Mouse (Mus musculus): ENCODE measurements around the gene Hat1. TPM values are rescaled to one million over a fixed set of nuclear protein-coding genes. Genes with fewer than 3 reads are reported as not detected.
A peak's percentile ranks its signal among the peaks of the same experiment; 100 is the strongest.

The Hat1 gene
- polyA plus RNA-seq, 1 experiment from 2014 or later = 49.9 TPM

- TF ChIP-seq CTCF (IDR thresholded peaks at IDR 0.05; ENCODE audit: low read depth) (no peak), EP300 (optimal IDR thresholded peaks at IDR 0.05) (no peak)
- no peak overlapping the region for H3K9ac ChIP-seq (ENCODE audit: low read length)
- H3K4me2 ChIP-seq (replicated peaks; ENCODE audit: low read depth) = no peak overlapping the region
- no peak overlapping the region for H3K4me3 ChIP-seq (ENCODE audit: low read depth, low read length)
- WGBS = 92% methylated on average over 3 of the region's 4 CpGs
- H3K9me3 ChIP-seq (ENCODE audit: control insufficient read depth, low read length) = no peaks in the 10 kb centered on the region
- H3K27me3 ChIP-seq (ENCODE audit: control insufficient read depth, insufficient read depth, low read length) = no peaks in the 10 kb centered on the region
- H3K36me3 ChIP-seq (ENCODE audit: control insufficient read depth, insufficient read depth, low read length) = 0 out of 2 replicates have a peak, but pooled peaks cover 2% of the 10 kb centered on the region
- no peak for DNase-seq (ENCODE audit: low spot score)
- no peak for ATAC-seq (ENCODE audit: low FRiP score, low TSS enrichment)
- H3K27ac ChIP-seq (replicated peaks) = no peak overlapping the region
- no peaks in the 10 kb centered on the region for H3K4me1 ChIP-seq (replicated peaks; ENCODE audit: control insufficient read depth, insufficient read depth)
Measured at GRCm38 (mm10) chr2:71435440-71435839, 46.7 kb downstream of the Hat1 start.

GRCm38 (mm10) chr2:71443376-71443775, 54.6 kb downstream of the Hat1 start:
- no peaks in the 10 kb centered on the region for H3K9me3 ChIP-seq (ENCODE audit: control insufficient read depth, low read length)
- no peaks in the 10 kb centered on the region for H3K27me3 ChIP-seq (ENCODE audit: control insufficient read depth, insufficient read depth, low read length)
- H3K27ac ChIP-seq (replicated peaks) = no peak overlapping the region
- WGBS = 32% methylated on average over 2 of the region's 2 CpGs
- no peak for ATAC-seq (ENCODE audit: low FRiP score, low TSS enrichment)
- no peak overlapping the region for H3K9ac ChIP-seq (ENCODE audit: low read length)
- TF ChIP-seq CTCF (IDR thresholded peaks at IDR 0.05; ENCODE audit: low read depth) (no peak), EP300 (optimal IDR thresholded peaks at IDR 0.05) (no peak)
- no peaks in the 10 kb centered on the region for H3K4me1 ChIP-seq (replicated peaks; ENCODE audit: control insufficient read depth, insufficient read depth)
- H3K36me3 ChIP-seq (ENCODE audit: control insufficient read depth, insufficient read depth, low read length) = 0 out of 2 replicates have a peak, but pooled peaks cover 2% of the 10 kb centered on the region
- no peak overlapping the region for H3K4me3 ChIP-seq (ENCODE audit: low read depth, low read length)
- DNase-seq (ENCODE audit: low spot score) = no peak
- no peak overlapping the region for H3K4me2 ChIP-seq (replicated peaks; ENCODE audit: low read depth)

GRCm38 (mm10) chr2:71445536-71446196, 56.9 kb downstream of the Hat1 start:
- WGBS = 57% methylated on average over 17 of the region's 17 CpGs

GRCm38 (mm10) chr2:71449604-71450003, 60.8 kb downstream of the Hat1 start:
- 18% methylated on average over 2 of the region's 2 CpGs for WGBS
- H3K9ac ChIP-seq (ENCODE audit: low read length) = no peak overlapping the region
- no peaks in the 10 kb centered on the region for H3K27me3 ChIP-seq (ENCODE audit: control insufficient read depth, insufficient read depth, low read length)
- H3K4me2 ChIP-seq (replicated peaks; ENCODE audit: low read depth) = no peak overlapping the region
- H3K4me3 ChIP-seq (ENCODE audit: low read depth, low read length) = no peak overlapping the region
- no peaks in the 10 kb centered on the region for H3K9me3 ChIP-seq (ENCODE audit: control insufficient read depth, low read length)
- TF ChIP-seq CTCF (IDR thresholded peaks at IDR 0.05; ENCODE audit: low read depth) = peak; percentile 10; the same call in 1 of the 2 replicates
- no peak for TF ChIP-seq EP300 (optimal IDR thresholded peaks at IDR 0.05)
- no peaks in the 10 kb centered on the region for H3K36me3 ChIP-seq (ENCODE audit: control insufficient read depth, insufficient read depth, low read length)
- DNase-seq (ENCODE audit: low spot score) = no peak
- no peaks in the 10 kb centered on the region; the same call in 1 of the 2 replicates for H3K4me1 ChIP-seq (replicated peaks; ENCODE audit: control insufficient read depth, insufficient read depth)
- no peak for ATAC-seq (ENCODE audit: low FRiP score, low TSS enrichment)
- H3K27ac ChIP-seq (replicated peaks) = no peak overlapping the region

More at GRCm38 (mm10) chr2:71445536-71446196, 56.9 kb downstream of the Hat1 start:
- DNase-seq (ENCODE audit: low spot score) (no peak), ATAC-seq (ENCODE audit: low FRiP score, low TSS enrichment) (no peak)
- no peaks in the 10 kb centered on the region for H3K9me3 ChIP-seq (ENCODE audit: control insufficient read depth, low read length)
- H3K36me3 ChIP-seq (ENCODE audit: control insufficient read depth, insufficient read depth, low read length) = no peaks in the 10 kb centered on the region
- H3K4me2 ChIP-seq (replicated peaks; ENCODE audit: low read depth) = no peak overlapping the region
- no peak overlapping the region for H3K27ac ChIP-seq (replicated peaks)
- no peak overlapping the region for H3K4me3 ChIP-seq (ENCODE audit: low read depth, low read length)
- TF ChIP-seq EP300 (optimal IDR thresholded peaks at IDR 0.05) (no peak), CTCF (IDR thresholded peaks at IDR 0.05; ENCODE audit: low read depth) (no peak)
- H3K9ac ChIP-seq (ENCODE audit: low read length) = no peak overlapping the region
- no peaks in the 10 kb centered on the region for H3K4me1 ChIP-seq (replicated peaks; ENCODE audit: control insufficient read depth, insufficient read depth)
- no peaks in the 10 kb centered on the region for H3K27me3 ChIP-seq (ENCODE audit: control insufficient read depth, insufficient read depth, low read length)

- H3K27me3 ChIP-seq (ENCODE audit: control insufficient read depth, insufficient read depth, low read length) = no peaks in the 10 kb centered on the region
- no peak overlapping the region for H3K9ac ChIP-seq (ENCODE audit: low read length)
- no peak overlapping the region for H3K4me2 ChIP-seq (replicated peaks; ENCODE audit: low read depth)
- DNase-seq (ENCODE audit: low spot score) (no peak), ATAC-seq (ENCODE audit: low FRiP score, low TSS enrichment) (no peak)
- 63% methylated on average over 5 of the region's 5 CpGs for WGBS
- peak; percentile 35 for TF ChIP-seq CTCF (IDR thresholded peaks at IDR 0.05; ENCODE audit: low read depth)
- no peak for TF ChIP-seq EP300 (optimal IDR thresholded peaks at IDR 0.05)
- H3K4me3 ChIP-seq (ENCODE audit: low read depth, low read length) = no peak overlapping the region
- H3K36me3 ChIP-seq (ENCODE audit: control insufficient read depth, insufficient read depth, low read length) = no peaks in the 10 kb centered on the region
- H3K4me1 ChIP-seq (replicated peaks; ENCODE audit: control insufficient read depth, insufficient read depth) = no peaks in the 10 kb centered on the region; the same call in 1 of the 2 replicates
- H3K27ac ChIP-seq (replicated peaks) = no peak overlapping the region
- no peaks in the 10 kb centered on the region for H3K9me3 ChIP-seq (ENCODE audit: control insufficient read depth, low read length)
Measured at GRCm38 (mm10) chr2:71451761-71452160, 63.0 kb downstream of the Hat1 start.

- Histone ChIP-seq H3K27ac (replicated peaks) (no peak within 1 kb of the TSS), H3K4me3 (ENCODE audit: low read depth, low read length) (peak within 1 kb of the TSS; percentile 53), H3K4me2 (replicated peaks; ENCODE audit: low read depth) (peak within 1 kb of the TSS; percentile 79), H3K27me3 (ENCODE audit: control insufficient read depth, insufficient read depth, low read length) (no peaks in the 10 kb centered on the region), H3K4me1 (replicated peaks; ENCODE audit: control insufficient read depth, insufficient read depth) (no peaks in the 10 kb centered on the region; the same call in 1 of the 2 replicates), H3K9me3 (ENCODE audit: control insufficient read depth, low read length) (no peaks in the 10 kb centered on the region), H3K36me3 (ENCODE audit: control insufficient read depth, insufficient read depth, low read length) (no peaks in the 10 kb centered on the region), H3K9ac (ENCODE audit: low read length) (peak within 1 kb of the TSS; percentile 55)
- TF ChIP-seq CTCF (IDR thresholded peaks at IDR 0.05; ENCODE audit: low read depth) = peak; percentile 26; the same call in 1 of the 2 replicates
- TF ChIP-seq EP300 (optimal IDR thresholded peaks at IDR 0.05) = no peak
- WGBS = under 1% methylated on average over 61 of the region's 61 CpGs
- DNase-seq (ENCODE audit: low spot score) (peak; percentile 95), ATAC-seq (ENCODE audit: low FRiP score, low TSS enrichment) (peak; percentile 98)
Measured at GRCm38 (mm10) chr2:71453161-71453916, 64.6 kb downstream of the Hat1 start, which contains the start of gene Metap1d. TSS of gene Metap1d (plus strand) at chr2:71453276.
